Mouse (Mus musculus): ENCODE results near the gene Larp1b.
A peak's percentile ranks its signal among the peaks of the same experiment; 100 is the strongest.
"Not testable (repeated sequence)": the region's sequence is repeated elsewhere in the genome, so short reads cannot be mapped to it uniquely, and the experiment has no call there.

Gene Larp1b

GRCm38 (mm10) chr3:40949170-40949902, at the start of gene Larp1b:
Gene Larp1b (plus strand): TSS chr3:40949828.
- peak; percentile 100 for DNase-seq

- not testable (repeated sequence) for DNase-seq
Measured at GRCm38 (mm10) chr3:40902443-40902842, 47.2 kb upstream of the Larp1b start, which contains the start of gene 1700034I23Rik. Gene 1700034I23Rik (minus strand): TSS chr3:40902543.

DNA sequence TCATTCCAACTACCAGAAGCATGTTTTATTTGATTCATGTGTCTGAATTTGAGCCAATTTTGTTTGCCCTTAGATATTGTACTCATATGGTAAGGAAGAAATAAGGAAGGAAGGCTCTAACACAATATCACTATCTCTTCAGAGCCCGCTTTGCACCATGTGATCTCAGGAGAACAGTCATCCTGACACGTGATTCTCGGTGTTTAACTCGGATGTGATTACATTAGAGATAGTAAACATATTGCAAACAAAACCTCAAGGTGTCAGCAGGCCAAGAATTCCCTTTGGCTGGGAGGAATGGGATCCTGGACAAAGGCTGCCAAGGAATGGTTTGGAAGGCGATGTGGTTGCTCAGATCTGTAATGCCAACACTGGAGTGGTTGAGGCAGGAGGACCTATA, 11.4 kb upstream of the Larp1b start:
- no peak for DNase-seq

DNA sequence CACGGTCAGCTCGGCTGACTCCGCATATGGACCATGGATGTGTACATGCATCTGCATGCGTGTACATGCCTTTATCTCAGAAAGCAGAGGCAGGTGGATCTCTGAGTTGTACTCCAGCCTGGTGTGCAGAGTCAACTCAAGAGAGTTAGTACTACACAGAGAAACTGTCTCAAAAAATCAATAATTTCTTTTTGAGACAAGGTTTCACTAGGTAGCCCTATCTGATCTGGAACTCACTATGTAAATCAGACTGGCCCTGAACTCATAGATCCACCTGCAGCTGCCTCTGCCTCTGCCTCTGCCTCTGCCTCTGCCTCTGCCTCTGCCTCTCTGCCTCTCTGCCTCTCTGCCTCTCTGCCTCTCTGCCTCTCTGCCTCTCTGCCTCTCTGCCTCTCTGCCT, 11.0 kb upstream of the Larp1b start:
- no peak for DNase-seq

DNA sequence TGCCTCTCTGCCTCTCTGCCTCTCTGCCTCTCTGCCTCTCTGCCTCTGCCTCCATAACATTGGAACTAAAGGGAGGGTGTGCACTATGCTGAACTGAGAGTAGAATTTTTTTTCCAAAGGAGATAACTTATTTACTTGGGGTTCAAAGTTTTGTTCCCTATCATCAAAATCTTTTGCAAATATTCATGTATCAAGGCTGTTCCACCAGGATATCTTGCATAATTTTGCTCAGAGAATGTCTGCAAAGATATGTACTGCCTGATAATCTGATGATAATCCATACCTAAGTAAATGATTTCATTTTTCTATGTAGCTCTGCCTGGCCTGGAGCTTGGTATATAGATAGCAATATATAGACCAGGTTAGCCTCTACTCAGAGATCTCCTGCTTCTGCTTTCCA, 10.6 kb upstream of the Larp1b start:
- no peak for DNase-seq

DNA sequence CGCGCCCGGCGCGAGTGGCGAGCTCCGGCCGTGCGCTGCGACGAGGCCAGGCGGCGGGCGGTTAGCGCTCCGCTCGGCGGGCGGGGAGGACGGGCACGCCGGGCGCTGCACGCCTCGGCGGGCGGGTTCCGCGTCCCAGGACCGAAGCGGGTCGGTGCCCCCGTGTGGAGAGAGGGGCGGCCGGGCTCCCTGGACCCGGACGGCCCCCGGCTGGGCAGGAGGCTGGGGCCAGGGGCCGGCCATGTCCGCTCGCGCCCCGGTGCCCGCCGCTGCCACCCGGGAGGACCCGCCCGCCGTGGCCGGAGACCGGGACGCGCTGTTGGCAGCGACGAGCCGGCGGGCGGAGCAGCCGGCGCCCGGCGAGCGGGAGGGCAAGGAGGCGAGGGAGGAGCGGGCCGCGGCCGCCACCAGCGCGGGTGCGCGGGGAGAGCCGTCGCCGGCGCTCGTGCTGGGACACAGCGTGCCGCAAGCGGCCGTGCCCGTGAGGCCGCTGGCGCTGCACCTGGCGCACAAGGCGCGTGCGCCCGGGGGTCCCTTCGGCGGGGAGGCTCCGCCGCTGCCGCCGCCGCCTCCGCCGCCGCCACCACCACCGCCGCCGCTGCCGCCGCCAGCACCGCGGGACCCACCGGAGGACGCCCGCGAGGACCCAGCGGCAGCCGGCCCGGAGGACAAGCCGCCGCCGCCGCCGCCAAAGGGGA, 424 bp downstream of the Larp1b start:
- no peak for DNase-seq

DNA sequence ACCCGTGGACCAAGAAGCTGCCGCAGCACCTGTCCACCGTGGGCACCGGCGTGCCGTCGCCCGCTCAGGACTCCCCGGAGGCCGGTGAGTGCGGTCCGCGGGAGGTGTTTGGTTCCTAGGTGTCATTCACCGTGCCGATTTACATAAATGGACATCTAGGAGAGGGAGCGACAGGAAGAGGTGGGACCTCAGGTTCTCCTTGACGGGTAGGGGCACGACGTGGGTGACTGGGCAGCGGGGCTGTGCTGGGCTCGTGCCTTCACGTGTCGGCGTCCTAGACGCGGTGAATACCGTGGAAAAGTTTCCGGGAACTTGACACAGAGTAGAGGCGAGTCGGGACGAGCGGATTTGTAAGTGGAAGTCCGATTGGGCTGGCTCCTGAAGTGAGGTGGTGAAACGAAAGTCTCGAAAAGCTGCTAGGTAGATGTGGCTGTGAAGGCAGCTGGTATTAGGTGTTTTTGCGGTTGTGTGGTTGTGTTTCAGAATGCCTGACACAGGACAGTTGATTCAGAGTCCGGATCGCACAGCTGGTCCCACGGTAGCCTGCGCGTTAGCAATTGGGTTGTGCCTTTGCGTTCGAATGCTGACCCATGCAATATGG, 1.1 kb downstream of the Larp1b start:
- DNase-seq = peak; percentile 69

DNA sequence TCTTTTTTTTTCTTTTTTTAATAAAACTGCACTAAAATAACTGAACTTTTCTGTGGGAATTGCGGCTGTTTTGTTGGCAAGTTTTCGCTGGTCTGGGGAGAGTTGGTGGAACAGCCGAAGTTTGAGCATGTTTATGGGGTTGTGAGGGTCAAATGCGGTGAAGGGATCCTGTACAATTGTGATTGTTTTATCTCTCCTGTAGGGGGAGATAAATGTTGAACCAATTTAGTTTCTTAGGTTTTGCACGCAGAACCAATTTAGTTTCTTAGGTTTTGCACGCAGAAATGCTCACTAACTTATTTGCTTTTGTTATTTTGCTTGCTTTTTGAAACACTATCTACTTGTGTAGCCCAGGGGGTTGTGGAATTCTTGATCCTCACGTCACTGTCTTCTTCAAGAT, 1.7 kb downstream of the Larp1b start:
- peak; percentile 26 for DNase-seq

GRCm38 (mm10) chr3:40952606-40953005, 3.0 kb downstream of the Larp1b start:
- no peak for DNase-seq

DNA sequence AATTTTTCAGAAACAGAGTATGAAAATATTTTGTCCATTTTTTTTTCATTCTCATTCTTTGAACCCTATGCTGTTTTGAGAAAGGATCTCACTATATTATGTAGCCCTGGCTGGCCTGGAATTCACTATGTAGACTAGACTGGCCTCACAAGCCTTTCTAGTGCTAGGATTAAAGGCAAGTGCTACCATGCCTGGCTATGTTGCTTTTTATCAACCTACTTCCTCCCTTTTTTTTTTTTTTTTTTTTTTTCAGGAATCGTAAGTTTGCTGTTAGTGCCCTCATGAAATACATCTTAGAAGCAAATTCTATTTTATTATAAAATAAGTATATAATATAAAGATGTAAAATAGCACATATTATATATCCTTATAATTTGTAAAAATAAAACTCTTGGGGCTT, 5.2 kb downstream of the Larp1b start:
- no peak for DNase-seq

DNA sequence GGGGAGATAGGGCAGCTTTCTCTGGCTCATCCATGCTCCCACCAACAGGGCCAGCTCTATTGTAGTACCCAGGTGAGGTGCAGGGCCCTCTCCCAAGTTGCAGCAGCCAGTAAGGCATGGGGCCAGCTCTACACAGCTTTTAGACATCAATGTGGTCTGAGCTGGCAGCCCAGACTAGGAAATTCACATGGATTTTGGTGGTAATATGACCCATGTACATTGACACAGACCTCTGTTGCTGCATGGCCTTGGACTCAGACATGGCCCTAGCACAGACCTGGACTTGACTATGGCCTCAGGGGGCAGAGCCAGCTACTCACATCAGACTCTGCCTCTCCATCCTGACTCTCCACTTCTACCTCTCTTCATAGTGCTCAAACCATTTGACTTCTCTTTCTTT, 9.2 kb downstream of the Larp1b start:
- no peak for DNase-seq

GRCm38 (mm10) chr3:40980758-40981157, 31.1 kb downstream of the Larp1b start:
- no peak for DNase-seq

GRCm38 (mm10) chr3:40987539-40987938, 37.9 kb downstream of the Larp1b start:
- no peak for DNase-seq

- DNase-seq = peak; percentile 15
Measured at GRCm38 (mm10) chr3:40988722-40989121, 39.1 kb downstream of the Larp1b start.

DNA sequence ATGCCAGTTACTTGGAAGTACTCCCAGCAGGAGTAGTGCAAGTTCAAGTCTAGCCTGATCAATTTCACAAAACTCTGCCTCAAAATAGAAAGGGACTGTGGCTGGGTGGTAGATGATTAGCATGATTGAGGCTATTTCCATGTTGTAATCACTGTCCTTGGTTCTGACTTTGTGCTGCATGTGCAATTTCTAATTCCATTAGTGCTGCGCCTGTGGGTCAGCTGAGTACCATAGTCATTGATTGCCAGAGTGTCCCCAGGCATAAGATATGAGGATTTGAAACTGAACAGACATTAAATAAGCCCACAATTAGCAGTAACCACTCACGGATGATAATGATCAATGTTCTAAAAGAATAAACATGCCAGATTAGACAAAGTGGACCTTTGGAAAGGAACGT, 41.9 kb downstream of the Larp1b start:
- no peak for DNase-seq

- DNase-seq = no peak
Measured at GRCm38 (mm10) chr3:40995161-40995560, 45.5 kb downstream of the Larp1b start.

DNA sequence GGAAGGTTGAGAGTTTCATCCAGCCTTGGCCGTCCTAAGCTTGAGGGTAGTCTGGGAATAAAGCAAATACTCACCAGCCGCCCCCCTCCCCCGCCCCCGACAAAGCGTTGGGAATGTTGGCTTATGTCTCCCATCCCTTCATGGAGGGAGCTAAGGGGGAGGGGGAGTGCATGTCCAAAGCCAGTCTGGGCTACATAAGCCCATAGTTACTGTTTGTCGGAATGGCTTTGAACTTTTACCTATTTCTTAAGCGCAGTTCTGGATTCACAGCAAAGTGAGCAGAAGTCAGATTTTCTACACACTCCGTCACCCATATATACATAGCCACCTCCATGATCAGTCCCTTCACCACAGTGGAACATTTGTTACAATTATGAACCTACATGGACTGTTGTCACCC, 59.7 kb downstream of the Larp1b start:
- DNase-seq = no peak

- DNase-seq = no peak
Measured at GRCm38 (mm10) chr3:41009990-41010389, 60.4 kb downstream of the Larp1b start.

DNA sequence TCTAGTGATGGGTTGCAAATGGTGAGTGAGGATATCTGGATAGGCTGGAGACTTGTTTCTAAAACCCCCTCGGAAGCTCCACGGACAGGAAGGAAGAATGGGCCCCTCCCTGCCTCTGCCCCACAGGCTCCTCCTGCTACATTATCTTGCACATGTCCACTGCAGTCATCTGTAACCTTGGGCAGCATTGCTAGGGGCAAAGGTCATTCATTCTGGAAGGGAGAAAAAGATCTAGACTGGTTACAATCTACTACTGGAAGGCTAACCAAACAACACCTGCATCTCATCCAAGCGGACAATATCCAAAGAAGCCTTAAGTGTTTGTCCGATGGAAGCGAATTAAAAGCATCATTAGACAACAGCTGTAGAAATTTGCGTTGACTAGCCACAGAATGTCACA, 61.1 kb downstream of the Larp1b start:
- no peak for DNase-seq

DNA sequence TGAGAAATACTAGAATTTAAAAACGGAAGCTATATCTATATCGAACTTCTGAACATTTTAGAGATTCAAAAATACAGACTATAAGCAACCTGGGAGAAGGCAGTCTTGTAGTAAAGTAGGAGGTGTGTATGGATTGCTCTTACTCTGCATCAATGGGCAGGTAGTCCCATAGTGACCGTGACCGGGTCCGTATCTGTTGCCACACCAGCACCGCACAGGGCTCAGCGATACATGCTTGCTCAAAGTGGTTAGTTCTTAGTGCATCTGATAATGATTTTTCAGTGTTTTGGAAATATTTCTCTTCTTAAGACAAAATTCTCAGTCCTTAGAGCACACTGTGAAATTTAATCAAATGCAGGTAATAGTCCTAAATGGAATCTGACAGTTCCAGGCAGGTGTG, 62.8 kb downstream of the Larp1b start:
- no peak for DNase-seq

- DNase-seq = no peak
Measured at GRCm38 (mm10) chr3:41014946-41015345, 65.3 kb downstream of the Larp1b start.

DNA sequence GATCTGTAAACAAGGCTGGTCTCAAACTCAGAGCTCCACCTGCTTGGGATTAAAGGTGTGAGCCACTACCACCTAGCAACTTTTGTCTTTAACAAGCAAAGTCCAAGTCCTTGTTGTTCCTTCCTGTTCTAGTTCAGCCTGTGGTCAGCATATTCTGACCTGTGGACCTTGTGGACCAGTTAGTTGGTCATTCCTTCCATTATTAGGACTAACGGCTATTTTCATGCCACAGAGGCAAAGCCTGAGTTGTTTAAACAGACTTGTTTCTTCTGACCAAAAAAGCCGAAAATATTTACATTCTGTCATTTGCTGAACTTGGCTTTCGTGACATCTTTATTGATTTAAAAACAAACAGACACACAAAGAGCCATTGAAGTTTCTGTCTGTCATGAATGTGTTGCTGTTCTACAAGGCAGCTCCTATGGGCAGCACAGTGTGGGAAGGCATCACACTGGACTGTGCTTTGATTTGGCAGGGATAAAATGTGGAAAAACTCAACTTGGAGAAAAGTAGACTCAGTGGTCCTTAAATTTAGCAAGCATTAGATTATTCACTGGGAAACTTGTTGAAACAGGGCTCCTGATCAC, 68.5 kb downstream of the Larp1b start:
- no peak for DNase-seq

DNA sequence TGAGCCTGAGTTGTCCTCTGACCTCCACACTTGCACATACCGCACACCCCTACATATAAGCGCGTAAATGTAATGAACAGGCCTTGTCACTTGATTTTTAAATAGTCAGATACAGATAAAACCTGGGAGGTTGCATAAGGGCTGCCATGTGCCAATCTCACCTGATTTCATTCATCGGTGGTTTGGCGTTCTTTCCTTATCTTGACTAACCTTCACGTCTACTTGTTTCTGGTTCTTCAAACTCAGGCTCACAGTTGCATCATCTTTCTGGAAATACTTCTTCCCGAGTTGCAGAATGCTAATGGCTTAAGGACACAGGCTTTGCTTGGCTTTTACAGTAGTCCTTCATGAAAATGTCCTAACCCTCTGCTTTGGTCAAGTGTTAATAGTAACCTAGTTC, 71.1 kb downstream of the Larp1b start:
- DNase-seq = no peak

- DNase-seq = peak; percentile 72
Measured at GRCm38 (mm10) chr3:41021980-41022379, 72.4 kb downstream of the Larp1b start.
